Mouse (Mus musculus): ENCODE data around the gene Creld2.

Gene Creld2

GRCm38 (mm10) chr15:88828800-88829705 is 9.6 kb downstream of the Creld2 start:
- DNase-seq (ENCODE audit: low spot score in 2 of 2) = peak; percentile 80 to 90

GRCm38 (mm10) chr15:88829791-88830440 is 10.5 kb downstream of the Creld2 start:
- DNase-seq (ENCODE audit: low spot score in 2 of 2) = no peak

- DNase-seq (ENCODE audit: low spot score in 2 of 2) = no peak
These were observed 11.2 kb downstream of the Creld2 start for GRCm38 (mm10) chr15:88830696-88831095.

- DNase-seq (ENCODE audit: low spot score in 2 of 2) = no peak
These were observed 12.0 kb downstream of the Creld2 start for GRCm38 (mm10) chr15:88831482-88831881.

GRCm38 (mm10) chr15:88832536-88832935 is 13.1 kb downstream of the Creld2 start:
- no peak for DNase-seq (ENCODE audit: low spot score in 2 of 2)

- no peak for DNase-seq (ENCODE audit: low spot score in 2 of 2)
These were observed 16.6 kb downstream of the Creld2 start for GRCm38 (mm10) chr15:88836031-88836430.

GRCm38 (mm10) chr15:88836571-88836970 is 17.1 kb downstream of the Creld2 start:
- DNase-seq (ENCODE audit: low spot score in 2 of 2) = no peak

GRCm38 (mm10) chr15:88837199-88837932 is 17.9 kb downstream of the Creld2 start:
- DNase-seq (ENCODE audit: low spot score in 2 of 2) = no peak

- DNase-seq (ENCODE audit: low spot score in 2 of 2) = no peak
These were observed 18.5 kb downstream of the Creld2 start for GRCm38 (mm10) chr15:88837977-88838376.

GRCm38 (mm10) chr15:88839271-88839670 is 19.8 kb downstream of the Creld2 start:
- peak in 1 of 2 experiments; percentile 69 for DNase-seq (ENCODE audit: low spot score in 2 of 2)

- DNase-seq (ENCODE audit: low spot score in 2 of 2) = peak in 1 of 2 experiments; percentile 34
These were observed 20.7 kb downstream of the Creld2 start for GRCm38 (mm10) chr15:88840126-88840525.

GRCm38 (mm10) chr15:88841160-88841559 is 21.7 kb downstream of the Creld2 start:
- no peak for DNase-seq (ENCODE audit: low spot score in 2 of 2)

GRCm38 (mm10) chr15:88841580-88842299 is 22.3 kb downstream of the Creld2 start:
- peak in 1 of 2 experiments; percentile 88 for DNase-seq (ENCODE audit: low spot score in 2 of 2)

- DNase-seq (ENCODE audit: low spot score in 2 of 2) = no peak
These were observed 22.8 kb downstream of the Creld2 start for GRCm38 (mm10) chr15:88842300-88842673.

- DNase-seq (ENCODE audit: low spot score in 2 of 2) = peak in 1 of 2 experiments; percentile 39
These were observed 24.1 kb downstream of the Creld2 start for GRCm38 (mm10) chr15:88843486-88844097.

GRCm38 (mm10) chr15:88844966-88845365 is 25.5 kb downstream of the Creld2 start:
- no peak for DNase-seq (ENCODE audit: low spot score in 2 of 2)

- DNase-seq (ENCODE audit: low spot score in 2 of 2) = no peak
These were observed 29.2 kb downstream of the Creld2 start for GRCm38 (mm10) chr15:88848661-88849060.

GRCm38 (mm10) chr15:88849621-88850020 is 30.2 kb downstream of the Creld2 start:
- DNase-seq (ENCODE audit: low spot score in 2 of 2) = no peak

GRCm38 (mm10) chr15:88850146-88850826 is 30.8 kb downstream of the Creld2 start:
- DNase-seq (ENCODE audit: low spot score in 2 of 2) = peak in 1 of 2 experiments; percentile 60

- DNase-seq (ENCODE audit: low spot score in 2 of 2) = no peak
These were observed 31.6 kb downstream of the Creld2 start for GRCm38 (mm10) chr15:88851076-88851475.
